Mouse (Mus musculus): ENCODE results near the gene Slc25a44.
"Not testable (repeated sequence)": the region's sequence is repeated elsewhere in the genome, so short reads cannot be mapped to it uniquely, and the experiment has no call there.

Slc25a44 gene

GRCm38 (mm10) chr3:88450379-88451131 lies 25.6 kb upstream of the Slc25a44 start:
- no peak for DNase-seq (ENCODE audit: low spot score)

DNA sequence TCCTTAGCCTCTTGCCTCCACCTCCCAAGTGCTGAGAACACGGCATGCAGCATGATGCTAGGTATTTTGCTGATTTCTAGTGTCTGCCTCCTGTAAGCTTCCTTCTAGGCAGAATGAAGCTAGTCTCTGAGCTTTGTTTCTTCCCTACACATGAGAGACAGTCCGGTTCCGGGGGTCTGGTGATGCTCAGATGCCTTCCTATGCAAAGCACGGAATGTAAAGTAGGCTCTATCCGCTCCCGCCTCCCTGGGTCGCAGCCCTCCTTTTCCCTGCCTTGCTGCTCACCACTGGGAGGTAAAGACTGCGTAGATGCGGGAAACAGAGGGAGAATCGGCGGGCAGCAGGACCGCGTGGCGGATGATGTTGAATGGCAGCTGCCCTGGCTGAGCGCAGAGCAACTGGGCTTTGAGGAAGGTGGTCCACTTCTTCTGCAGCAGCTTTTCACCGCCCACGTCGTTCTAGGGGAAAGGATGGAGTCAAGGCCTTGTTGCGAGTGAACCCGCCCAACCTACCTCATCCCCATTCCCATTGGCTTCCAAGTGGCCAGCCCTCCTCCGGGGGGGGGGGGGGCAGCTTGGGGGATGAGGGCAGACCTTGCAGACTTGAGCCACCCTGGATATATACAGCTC lies 24.6 kb upstream of the Slc25a44 start:
- DNase-seq (ENCODE audit: low spot score), result no peak

GRCm38 (mm10) chr3:88448443-88448842 lies 23.5 kb upstream of the Slc25a44 start:
- DNase-seq (ENCODE audit: low spot score), result no peak

DNA sequence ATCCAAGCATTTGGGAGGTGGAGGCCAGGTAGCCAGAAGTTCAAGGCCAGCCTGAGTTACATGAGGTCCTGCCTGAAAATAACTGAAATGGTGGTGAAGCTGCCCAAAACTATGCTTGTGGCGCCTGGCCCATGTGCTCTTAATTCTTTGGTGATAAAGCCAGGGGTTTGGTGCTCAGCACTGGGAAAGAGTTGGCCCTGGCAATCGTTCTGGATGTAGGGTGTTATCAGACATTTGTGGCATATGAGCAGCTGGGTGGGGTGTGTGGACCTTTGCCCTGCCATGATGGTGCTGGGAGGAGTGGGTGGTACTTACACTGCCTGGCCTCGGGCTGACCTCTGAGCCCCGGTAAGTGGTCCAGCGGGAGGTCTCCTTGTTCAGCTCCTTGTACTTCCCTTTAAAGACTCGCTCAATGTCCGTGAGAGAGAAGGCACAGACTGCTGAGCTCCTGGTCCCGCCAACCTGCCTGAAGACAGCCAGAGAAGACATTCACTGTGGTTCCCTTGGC lies 22.8 kb upstream of the Slc25a44 start:
- no peak for DNase-seq (ENCODE audit: low spot score)

DNA sequence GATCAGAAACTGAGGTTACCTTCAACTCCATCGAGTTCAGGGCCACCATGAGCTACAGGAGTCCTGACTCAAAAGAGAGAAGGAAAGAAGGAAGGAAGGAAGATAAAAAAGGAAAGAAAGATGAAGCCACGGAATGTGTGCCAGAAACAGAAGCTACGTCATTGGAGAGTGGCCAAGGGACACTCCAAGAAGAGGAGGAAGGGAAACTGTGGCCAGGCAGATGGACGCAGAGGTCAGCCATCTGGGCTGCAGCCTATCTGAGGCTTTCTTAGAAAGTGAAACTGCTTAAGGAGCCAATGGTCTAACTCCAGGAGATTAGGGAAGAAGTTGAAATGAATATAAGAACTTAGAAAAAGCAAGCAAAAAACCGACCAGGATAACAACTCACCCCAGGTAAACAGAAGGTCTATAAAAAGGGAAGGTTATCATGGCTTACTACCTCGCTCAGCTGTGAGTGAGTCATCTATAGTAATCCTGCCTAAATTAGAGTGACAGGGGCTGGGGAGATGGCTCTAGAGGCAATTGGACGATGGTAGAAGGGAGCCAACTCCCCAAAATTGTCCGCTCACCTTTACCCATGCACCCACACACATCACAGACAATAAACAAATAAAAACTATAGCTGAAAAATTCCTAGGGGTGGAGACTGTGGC lies 21.7 kb upstream of the Slc25a44 start:
- DNase-seq (ENCODE audit: low spot score), result no peak

- no peak for DNase-seq (ENCODE audit: low spot score)
Observed at GRCm38 (mm10) chr3:88442888-88443287, 17.9 kb upstream of the Slc25a44 start.

DNA sequence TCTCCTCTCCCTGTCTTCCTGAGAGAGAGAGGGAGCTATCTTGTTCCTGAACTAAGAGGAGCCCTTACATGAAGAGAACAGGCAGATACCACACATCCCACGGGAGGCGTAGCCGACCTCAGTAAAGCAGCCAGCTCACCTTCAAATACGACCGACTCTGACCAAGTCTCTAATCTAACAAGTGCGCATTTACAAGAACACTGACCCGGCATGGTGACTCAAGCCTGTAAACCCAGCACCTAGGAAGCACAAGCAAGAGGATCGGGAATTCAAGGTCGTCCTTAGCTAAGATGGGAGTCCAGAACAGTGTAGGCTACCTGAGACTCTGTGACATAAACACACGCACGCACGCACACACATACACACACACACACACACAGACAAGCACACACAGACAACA lies 17.5 kb upstream of the Slc25a44 start:
- DNase-seq (ENCODE audit: low spot score), result no peak

DNA sequence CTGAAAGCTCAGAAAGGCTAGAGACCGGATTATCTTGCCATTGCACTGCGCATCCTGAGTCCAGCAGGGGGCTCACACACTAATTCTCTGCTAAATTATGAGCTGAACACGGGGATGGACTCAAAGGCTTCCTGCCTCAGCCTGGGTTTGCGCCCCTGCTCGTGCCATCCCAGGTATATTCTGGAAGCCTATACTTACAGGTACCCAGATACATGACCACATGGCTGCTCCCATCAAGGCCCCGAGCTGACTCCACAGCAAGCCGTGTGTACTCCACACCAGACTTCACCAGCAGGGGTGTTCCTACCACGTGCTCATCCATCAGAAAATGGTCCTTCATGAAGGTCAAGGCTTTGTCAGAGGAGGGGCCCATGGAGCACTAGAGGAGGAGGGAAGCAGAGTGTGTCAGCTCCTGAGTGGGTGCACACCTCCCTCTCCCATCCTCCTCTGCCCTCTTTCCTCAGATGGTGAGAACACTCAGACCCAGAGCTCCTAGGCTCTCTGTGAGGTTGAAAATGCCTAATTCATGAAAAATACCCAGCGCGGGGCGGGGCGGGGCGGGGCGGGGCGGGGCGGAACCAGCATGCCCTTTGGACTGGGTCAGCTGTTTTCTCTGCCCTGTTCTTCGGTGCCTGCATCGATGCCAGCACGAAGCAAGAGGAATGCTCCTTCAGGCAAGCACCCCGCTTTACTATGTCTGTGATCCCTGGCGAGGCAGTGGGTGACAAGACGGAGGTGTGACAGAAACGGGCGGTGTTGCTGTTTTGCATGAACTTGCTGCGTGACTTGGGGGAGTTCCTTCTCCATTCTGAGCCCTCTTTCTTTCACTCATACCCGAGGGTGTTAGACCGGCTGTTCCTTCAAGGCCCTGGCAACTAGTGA lies 15.8 kb upstream of the Slc25a44 start:
- DNase-seq (ENCODE audit: low spot score), result no peak

GRCm38 (mm10) chr3:88439582-88439981 lies 14.6 kb upstream of the Slc25a44 start:
- DNase-seq (ENCODE audit: low spot score), result no peak

GRCm38 (mm10) chr3:88437454-88437853 lies 12.5 kb upstream of the Slc25a44 start:
- no peak for DNase-seq (ENCODE audit: low spot score)

- DNase-seq (ENCODE audit: low spot score), result no peak
Observed at GRCm38 (mm10) chr3:88436395-88437201, 11.7 kb upstream of the Slc25a44 start.

- DNase-seq (ENCODE audit: low spot score), result peak; percentile 68
Observed at GRCm38 (mm10) chr3:88435515-88435914, 10.6 kb upstream of the Slc25a44 start.

DNA sequence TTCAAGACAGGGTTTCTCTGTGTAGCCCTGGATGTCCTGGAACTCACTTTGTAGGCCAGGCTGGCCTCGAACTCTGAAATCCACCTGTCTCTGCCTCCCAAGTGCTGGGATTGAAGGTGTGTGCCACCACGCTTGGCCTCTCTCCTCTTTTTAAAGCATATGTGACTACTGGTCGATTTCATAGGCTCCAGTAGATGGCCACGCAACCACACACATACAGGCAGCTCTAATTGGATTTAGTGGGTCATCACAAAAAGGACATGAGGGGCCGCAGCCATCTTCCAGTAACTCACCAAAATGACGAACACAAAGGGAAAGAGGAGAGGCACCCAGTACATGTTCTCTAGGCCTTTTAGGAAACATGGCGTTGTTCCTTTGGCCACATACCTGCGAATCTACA lies 3.7 kb upstream of the Slc25a44 start:
- not testable (repeated sequence) for DNase-seq (ENCODE audit: low spot score)

- DNase-seq (ENCODE audit: low spot score), result no peak
Observed at GRCm38 (mm10) chr3:88427342-88427905, 2.5 kb upstream of the Slc25a44 start.

GRCm38 (mm10) chr3:88425708-88426420 lies 925 bp upstream of the Slc25a44 start:
- no peak for DNase-seq (ENCODE audit: low spot score)

GRCm38 (mm10) chr3:88425330-88425689 lies 371 bp upstream of the Slc25a44 start:
- DNase-seq (ENCODE audit: low spot score), result no peak

DNA sequence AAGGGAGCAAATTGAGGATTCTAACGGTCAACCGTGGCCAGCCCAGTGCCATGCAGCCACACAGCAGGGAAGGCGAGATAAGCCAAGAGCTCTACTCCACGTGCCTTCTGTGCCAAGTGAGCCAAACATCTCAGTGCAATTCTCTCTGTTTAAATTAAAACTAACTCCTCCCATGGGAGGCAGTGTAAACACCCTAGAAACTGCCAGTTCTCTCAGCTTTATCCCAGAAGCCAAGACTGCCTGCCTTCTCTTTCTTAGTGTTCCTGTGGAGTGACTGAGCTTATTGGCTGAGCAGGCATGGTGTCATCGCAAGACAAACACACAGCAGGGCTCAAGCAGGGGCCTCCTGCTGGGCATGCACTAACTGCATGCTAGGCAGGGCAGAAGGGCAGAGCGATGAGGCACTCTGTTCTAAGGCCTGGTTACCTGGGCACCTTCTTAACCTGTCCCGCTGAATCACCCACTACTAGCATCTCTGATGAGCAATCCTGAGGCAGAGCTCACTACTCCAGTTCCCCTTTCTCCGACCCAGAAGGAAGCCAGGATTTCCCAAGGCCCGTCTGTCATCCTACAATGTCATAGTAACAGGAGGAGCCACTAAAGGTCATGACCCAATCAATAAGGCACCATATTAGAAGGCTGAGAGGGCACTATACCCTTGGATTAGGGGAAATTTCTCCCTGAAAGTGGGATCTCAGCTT lies 2.8 kb downstream of the Slc25a44 start:
- no peak for DNase-seq (ENCODE audit: low spot score)

GRCm38 (mm10) chr3:88420771-88421170 lies 4.2 kb downstream of the Slc25a44 start:
- DNase-seq (ENCODE audit: low spot score), result no peak

- no peak for DNase-seq (ENCODE audit: low spot score)
Observed at GRCm38 (mm10) chr3:88418016-88418415, 6.9 kb downstream of the Slc25a44 start.

DNA sequence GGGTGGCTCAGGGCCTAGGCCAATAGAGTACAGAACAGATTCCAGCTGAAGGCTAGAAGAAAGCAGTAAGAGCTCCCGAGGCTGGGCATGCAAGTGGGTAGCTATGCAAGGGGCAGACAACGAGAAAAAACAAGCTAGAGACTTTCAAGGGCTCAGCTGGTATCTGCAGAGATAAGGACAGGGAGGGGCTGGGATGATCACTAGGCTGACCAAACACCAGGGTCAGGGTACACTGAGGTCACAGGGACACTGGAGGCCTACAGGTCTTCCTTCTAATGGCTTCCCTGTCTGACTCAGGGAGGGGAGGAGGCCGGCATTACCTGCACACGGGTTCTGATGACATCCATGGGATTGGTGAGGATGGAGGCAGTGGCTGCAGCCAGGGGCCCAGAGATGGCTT lies 9.3 kb downstream of the Slc25a44 start:
- no peak for DNase-seq (ENCODE audit: low spot score)

Data from left cerebral cortex, adult 11 months (tissue).